Mouse (Mus musculus): ENCODE results near the gene Gas2l2. TPM values are rescaled to one million over a fixed set of nuclear protein-coding genes. Genes with fewer than 3 reads are reported as not detected.

Gas2l2 gene
- total RNA-seq (2023), result under 1 TPM; 0.13 to 0.20 TPM

GRCm38 (mm10) chr11:83429355-83429754 is at the start of gene Gas2l2:
Gene Gas2l2, minus strand, starts transcription at chr11:83429455.

GRCm38 (mm10) chr11:83472324-83473234 is 43.3 kb upstream of the Gas2l2 start, which contains the start of gene Taf15:
Gene Taf15, plus strand, starts transcription at chr11:83473086.

GRCm38 (mm10) chr11:83462711-83463244 is 33.5 kb upstream of the Gas2l2 start, which contains the start of gene Mmp28:
Gene Mmp28, minus strand, starts transcription at chr11:83463071.

GRCm38 (mm10) chr11:83437377-83437776 is 8.1 kb upstream of the Gas2l2 start, which contains the start of gene 1700020L24Rik:
Gene 1700020L24Rik, plus strand, starts transcription at chr11:83437677.

GRCm38 (mm10) chr11:83409087-83409754 is 20.0 kb downstream of the Gas2l2 start, which contains the start of gene Rasl10b:
Gene Rasl10b, plus strand, starts transcription at chr11:83409137.

Other genes with a start within 250 kb of the Gas2l2 start
- 10 to 100 TPM; 43.7 to 50.4 TPM for gene Slfn3, start 238.1 kb downstream of the Gas2l2 start, total RNA-seq (2023)
- gene Slfn14, start 142.7 kb downstream of the Gas2l2 start, total RNA-seq (2023), result under 1 TPM; 0.18 to 0.33 TPM
- 10 to 100 TPM; 82.6 to 96.0 TPM for gene Ap2b1, start 130.4 kb downstream of the Gas2l2 start, total RNA-seq (2023)
- gene Pex12, start 126.9 kb downstream of the Gas2l2 start, total RNA-seq (2023), result 10 to 100 TPM in 1 of 2 experiments, 1 to 10 TPM in 1; 6.2 to 14.0 TPM
- gene Rasl10b, start 20.3 kb downstream of the Gas2l2 start, total RNA-seq (2023), result under 1 TPM; 0.35 TPM
- 10 to 100 TPM; 49.2 to 61.8 TPM for gene 1700020L24Rik, start 8.2 kb upstream of the Gas2l2 start, total RNA-seq (2023)
- 1 to 10 TPM; 2.5 TPM for gene Mmp28, start 33.6 kb upstream of the Gas2l2 start, total RNA-seq (2023)
- 10 to 100 TPM; 74.2 to 85.4 TPM for gene Taf15, start 43.6 kb upstream of the Gas2l2 start, total RNA-seq (2023)
- gene Heatr9, start 92.7 kb upstream of the Gas2l2 start, total RNA-seq (2023), result not detected
- 1 to 10 TPM in 1 of 2 experiments, under 1 TPM in 1; 0.99 to 2.0 TPM for gene Ccl5, start 101.1 kb upstream of the Gas2l2 start, total RNA-seq (2023)
- gene Ccl9, start 149.2 kb upstream of the Gas2l2 start, total RNA-seq (2023), result 100 to 1,000 TPM; 149 to 171 TPM
- 100 to 1,000 TPM; 752 to 851 TPM for gene Ccl6, start 163.6 kb upstream of the Gas2l2 start, total RNA-seq (2023)
- gene Rpl9-ps1, start 216.2 kb upstream of the Gas2l2 start, total RNA-seq (2023), result not detected
- 100 to 1,000 TPM in 1 of 2 experiments, 10 to 100 TPM in 1; 88.6 to 122 TPM for gene Ccl3, start 219.9 kb upstream of the Gas2l2 start, total RNA-seq (2023)
- 10 to 100 TPM; 17.5 to 20.5 TPM for gene Ccl4, start 233.1 kb upstream of the Gas2l2 start, total RNA-seq (2023)